Mouse (Mus musculus) small intestine, adult 2 months (tissue): ENCODE results near the gene Tbc1d4. TPM values are rescaled to one million over a fixed set of nuclear protein-coding genes. Genes with fewer than 3 reads are reported as not detected.

ENCODE experiments used
- H3K27ac ChIP-seq: fragments of 200-500 bp; 2 replicates; pipeline ENCODE4 v1.5.1; 2012; ENCODE audit warnings: low read depth, low read length, control low read depth, inconsistent platforms; ENCODE audit not compliant: insufficient read depth
- H3K27me3 ChIP-seq: fragments of 200-500 bp; 2 replicates; pipeline ENCODE4 v1.6.1; 2012; ENCODE audit warnings: mild to moderate bottlenecking, moderate library complexity, low read length, inconsistent platforms; ENCODE audit not compliant: control insufficient read depth, insufficient read depth
- H3K36me3 ChIP-seq: fragments of 200-500 bp; 2 replicates; pipeline ENCODE4 v1.6.1; 2012; ENCODE audit warnings: mild to moderate bottlenecking, low read length, control low read depth, inconsistent platforms; ENCODE audit not compliant: control insufficient read depth, insufficient read depth
- H3K4me1 ChIP-seq: fragments of 200-500 bp; 2 replicates; pipeline ENCODE4 v1.6.1; 2012; ENCODE audit warnings: low read length, inconsistent platforms, mixed read lengths; ENCODE audit not compliant: control insufficient read depth, insufficient read depth, insufficient read length
- H3K4me3 ChIP-seq: fragments of 200-500 bp; 2 replicates; pipeline ENCODE4 v1.5.1; 2012; ENCODE audit warnings: low read depth, mild to moderate bottlenecking, control low read depth, inconsistent platforms, low read length, moderate library complexity
- CTCF ChIP-seq: fragments of 200-500 bp; IDR thresholded peaks from 2 replicates; pipeline ENCODE4 v1.5.1; 2012; ENCODE audit warnings: low read depth, mild to moderate bottlenecking, control low read depth, inconsistent platforms, low read length, moderate library complexity, mixed read lengths; ENCODE audit not compliant: insufficient replicate concordance, insufficient read length; ENCODE audit errors: extremely low read depth
- POLR2A ChIP-seq: fragments of 200-500 bp; IDR thresholded peaks from 2 replicates; pipeline ENCODE4 v1.6.1; 2012; ENCODE audit warnings: low read depth, mild to moderate bottlenecking, control low read depth, inconsistent platforms, low read length, moderate library complexity
- WGBS: fragments of 180-500 bp; shearing (Covaris S2); methylation state at CpG from one replicate; pipeline ENCODE4 v1.1.7; 2018; 5-methylcytosine and 5-hydroxymethylcytosine counted together
- polyA plus RNA-seq: library from polyadenylated mRNA; depleted of rRNA; stranded (reverse); fragments of >200 nt; gene quantifications from 2 replicates; pipeline ENCODE4 v1.2.3, GENCODE M21; 2012; rRNA removed

Tbc1d4 gene
- polyA plus RNA-seq, 1 experiment = 1.3 TPM

- Histone ChIP-seq H3K27ac (no peak overlapping the region), H3K36me3 (no peaks in the 10 kb centered on the region), H3K4me3 (no peak overlapping the region), H3K4me1 (no peaks in the 10 kb centered on the region), H3K27me3 (no peaks in the 10 kb centered on the region)
- no peak for TF ChIP-seq CTCF
- TF ChIP-seq POLR2A = no peak
- 88% methylated on average over 3 of the region's 3 CpGs for WGBS
Measured at GRCm38 (mm10) chr14:101437925-101438324, 171.1 kb downstream of the Tbc1d4 start.

DNA sequence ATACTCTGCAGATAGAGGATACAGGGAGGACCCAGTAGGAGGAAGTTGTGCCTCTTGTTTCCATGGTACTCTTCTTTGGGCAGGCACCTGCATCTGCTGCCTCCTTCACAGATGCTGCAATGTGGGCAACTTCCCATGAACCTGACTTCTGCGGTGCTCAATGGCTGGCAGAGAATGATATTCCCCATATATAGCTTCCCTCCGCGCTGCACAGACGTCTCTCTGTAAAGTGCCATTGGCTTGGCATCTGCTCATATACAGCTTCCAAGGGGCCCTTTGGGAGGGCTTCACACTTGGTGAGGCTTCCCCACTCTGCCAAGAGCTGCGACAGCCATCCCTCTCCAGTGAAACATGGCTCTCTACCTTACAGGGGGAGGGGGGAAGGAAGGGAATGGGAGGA is 178.5 kb downstream of the Tbc1d4 start:
- H3K4me3 ChIP-seq = no peak overlapping the region
- H3K27me3 ChIP-seq = no peaks in the 10 kb centered on the region
- no peak overlapping the region for H3K27ac ChIP-seq
- H3K4me1 ChIP-seq = no peaks in the 10 kb centered on the region
- 81% methylated on average over 5 of the region's 5 CpGs for WGBS
- TF ChIP-seq POLR2A (no peak), CTCF (no peak)
- H3K36me3 ChIP-seq = no peaks in the 10 kb centered on the region

DNA sequence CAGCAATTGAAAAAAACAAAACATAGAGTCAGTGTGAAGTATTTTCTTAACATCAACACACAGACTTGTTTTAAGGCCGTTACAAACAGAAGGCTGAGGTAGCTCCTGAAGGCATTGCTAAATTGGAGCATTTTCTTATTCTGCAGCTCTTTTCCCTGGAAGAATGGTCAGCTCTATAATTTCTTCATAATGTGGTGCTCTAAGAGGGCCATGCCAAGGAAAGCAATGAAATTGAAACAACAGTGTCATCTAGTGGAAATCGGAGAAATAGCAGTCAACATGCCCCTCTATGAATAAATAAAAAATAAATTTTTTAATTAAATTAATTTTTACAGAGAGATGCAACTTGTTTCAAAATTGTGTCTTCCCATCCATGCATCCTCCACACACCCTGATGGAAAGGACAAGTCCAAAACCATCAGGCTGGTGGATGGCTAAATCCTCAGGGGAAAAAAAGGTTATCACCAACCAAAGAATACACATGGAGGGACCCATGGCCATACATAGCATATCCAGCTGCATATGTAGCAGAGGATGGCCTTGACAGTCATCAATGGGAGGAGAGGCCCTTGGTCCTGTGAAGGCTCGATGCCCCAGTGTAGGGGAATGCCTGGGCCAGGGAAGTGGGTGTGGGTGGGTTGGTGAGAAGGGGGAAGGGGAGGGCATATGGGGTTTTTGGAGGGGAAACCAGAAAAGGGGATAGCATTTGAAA is 180.0 kb downstream of the Tbc1d4 start:
- no peaks in the 10 kb centered on the region for H3K36me3 ChIP-seq
- 40% methylated on average over 3 of the region's 3 CpGs for WGBS
- H3K27ac ChIP-seq = no peak overlapping the region
- H3K27me3 ChIP-seq = no peaks in the 10 kb centered on the region
- H3K4me3 ChIP-seq = no peak overlapping the region
- TF ChIP-seq POLR2A (no peak), CTCF (no peak)
- no peaks in the 10 kb centered on the region for H3K4me1 ChIP-seq

DNA sequence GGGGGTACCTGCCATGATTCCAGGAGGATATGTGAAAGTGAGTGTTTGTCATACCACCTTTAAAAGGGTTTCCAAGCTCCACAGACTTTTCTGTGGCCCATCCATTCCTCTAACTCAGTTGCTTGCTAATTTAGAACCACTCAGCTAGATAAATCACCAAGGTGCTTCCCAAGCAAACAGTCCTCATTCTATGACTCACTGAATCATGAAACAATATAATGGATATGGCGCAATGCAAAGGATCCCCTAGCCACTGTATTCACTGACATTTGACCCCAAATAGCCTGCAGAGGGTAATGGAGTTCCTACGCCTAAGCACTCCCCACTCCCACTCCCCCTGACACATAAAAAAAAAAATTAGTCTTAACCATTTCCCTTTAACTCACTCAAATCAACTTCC is 191.3 kb downstream of the Tbc1d4 start:
- H3K4me3 ChIP-seq = no peak overlapping the region
- WGBS = 65% methylated on average over 2 of the region's 2 CpGs
- H3K36me3 ChIP-seq = no peaks in the 10 kb centered on the region
- TF ChIP-seq CTCF (no peak), POLR2A (no peak)
- H3K27me3 ChIP-seq = no peaks in the 10 kb centered on the region
- no peaks in the 10 kb centered on the region for H3K4me1 ChIP-seq
- H3K27ac ChIP-seq = no peak overlapping the region

Other genes with a start within 250 kb of the Tbc1d4 start
- 5.4 and 9.2 TPM in 2 replicates for gene Commd6, start 31.5 kb upstream of the Tbc1d4 start, polyA plus RNA-seq
- 3.7 and 10.1 TPM in 2 replicates for gene Uchl3, start 44.8 kb upstream of the Tbc1d4 start, polyA plus RNA-seq
- gene Gm9922, start 120.6 kb upstream of the Tbc1d4 start, polyA plus RNA-seq = 0.57 and 0.74 TPM in 2 replicates
- gene Lmo7, start 120.8 kb upstream of the Tbc1d4 start, polyA plus RNA-seq = 47.4 and 164 TPM in 2 replicates